In genomic region chr8:103825289-103825688, GRCm38 (mm10) we compare ENCODE assay signal across 11 mouse cellular contexts.
A peak's percentile ranks its signal among the peaks of the same experiment; 100 is the strongest.
DNase-seq lines count a peak whose midpoint lies in the region; ATAC-seq lines count a peak whose summit lies in the region.
"Had no signal": no experiment of that assay in that cellular context is flagged by ENCODE, and none has a peak within 500 bp of the region (broad histone marks: within the 10 kb centered on the region; RNA-seq: fewer than 3 reads in every experiment).

No protein-coding gene starts in this region.

- no peaks in the 10 kb centered on the region for H3K36me3 ChIP-seq in forebrain, embryonic 16.5 days (ENCODE audit: control insufficient read depth, insufficient read depth)
- no peaks in the 10 kb centered on the region for H3K36me3 ChIP-seq in forebrain, embryonic 12.5 days (replicated peaks)
- no peaks in the 10 kb centered on the region for H3K36me3 ChIP-seq in embryonic facial prominence, embryonic 13.5 days
- no peaks in the 10 kb centered on the region for H3K36me3 ChIP-seq in intestine, embryonic 16.5 days (ENCODE audit: control insufficient read depth, insufficient read depth, low read length)
- H3K36me3 ChIP-seq: hindbrain, embryonic 13.5 days; neural tube, embryonic 12.5 days had no signal

- H3K4me3 ChIP-seq in forebrain, embryonic 16.5 days (replicated peaks; ENCODE audit: low read length), result no peak overlapping the region
- no peak overlapping the region for H3K4me3 ChIP-seq in forebrain, embryonic 12.5 days (replicated peaks)
- H3K4me3 ChIP-seq in embryonic facial prominence, embryonic 13.5 days, result no peak overlapping the region
- H3K4me3 ChIP-seq in intestine, embryonic 16.5 days (ENCODE audit: low read length), result no peak overlapping the region
- H3K4me3 ChIP-seq: hindbrain, embryonic 13.5 days; neural tube, embryonic 12.5 days had no signal

- WGBS in forebrain, embryonic 16.5 days, result 42% methylated on average over 3 of the region's 3 CpGs
- 76% methylated on average over 3 of the region's 3 CpGs for WGBS in forebrain, embryonic 12.5 days
- 41% methylated on average over 3 of the region's 3 CpGs for WGBS in embryonic facial prominence, embryonic 13.5 days
- 50% methylated on average over 3 of the region's 3 CpGs for WGBS in intestine, embryonic 16.5 days

- no peak overlapping the region for H3K9ac ChIP-seq in forebrain, embryonic 16.5 days (replicated peaks; ENCODE audit: low read depth, low read length)
- H3K9ac ChIP-seq in forebrain, embryonic 12.5 days, result no peak overlapping the region
- H3K9ac ChIP-seq in embryonic facial prominence, embryonic 13.5 days, result no peak overlapping the region
- H3K9ac ChIP-seq in intestine, embryonic 16.5 days (ENCODE audit: low read depth, low read length), result no peak overlapping the region
- H3K9ac ChIP-seq: hindbrain, embryonic 13.5 days; neural tube, embryonic 12.5 days had no signal

- no peak overlapping the region for H3K27ac ChIP-seq in forebrain, embryonic 16.5 days (ENCODE audit: low read length)
- no peak overlapping the region for H3K27ac ChIP-seq in forebrain, embryonic 12.5 days
- H3K27ac ChIP-seq in embryonic facial prominence, embryonic 13.5 days, result peak overlapping the region; percentile 51; the same call in 1 of the 2 replicates
- no peak overlapping the region for H3K27ac ChIP-seq in intestine, embryonic 16.5 days (ENCODE audit: low read length)
- H3K27ac ChIP-seq: hindbrain, embryonic 13.5 days; neural tube, embryonic 12.5 days had no signal

- peak; percentile 40; the same call in 1 of the 2 replicates for ATAC-seq in forebrain, embryonic 16.5 days
- no peak for ATAC-seq in forebrain, embryonic 12.5 days (ENCODE audit: low FRiP score)
- no peak for ATAC-seq in embryonic facial prominence, embryonic 13.5 days (ENCODE audit: insufficient number of reproducible peaks, insufficient read depth, low FRiP score, low TSS enrichment, low read depth)
- ATAC-seq in intestine, embryonic 16.5 days, result peak; percentile 75

- 0 out of 2 replicates have a peak, but pooled peaks cover 2% of the 10 kb centered on the region for H3K4me1 ChIP-seq in forebrain, embryonic 16.5 days (replicated peaks; ENCODE audit: control insufficient read depth, insufficient read depth, low read length)
- peaks cover 4% of the 10 kb centered on the region; the same call in 1 of the 2 replicates for H3K4me1 ChIP-seq in forebrain, embryonic 12.5 days
- H3K4me1 ChIP-seq in embryonic facial prominence, embryonic 13.5 days, result peaks cover 17% of the 10 kb centered on the region
- H3K4me1 ChIP-seq in intestine, embryonic 16.5 days (ENCODE audit: control insufficient read depth, insufficient read depth, low read length), result no peaks in the 10 kb centered on the region
- H3K4me1 ChIP-seq: hindbrain, embryonic 13.5 days had no signal

- H3K27me3 ChIP-seq in forebrain, embryonic 16.5 days (replicated peaks; ENCODE audit: control insufficient read depth, insufficient read depth, low read length), result no peaks in the 10 kb centered on the region
- no peaks in the 10 kb centered on the region for H3K27me3 ChIP-seq in forebrain, embryonic 12.5 days
- H3K27me3 ChIP-seq in embryonic facial prominence, embryonic 13.5 days, result no peaks in the 10 kb centered on the region
- H3K27me3 ChIP-seq in intestine, embryonic 16.5 days (replicated peaks; ENCODE audit: control insufficient read depth, insufficient read depth, low read length), result no peaks in the 10 kb centered on the region
- H3K27me3 ChIP-seq: CH12.LX; hindbrain, embryonic 13.5 days; neural tube, embryonic 12.5 days had no signal

- H3K4me2 ChIP-seq in forebrain, embryonic 16.5 days (ENCODE audit: low read length), result no peak overlapping the region
- no peak overlapping the region for H3K4me2 ChIP-seq in forebrain, embryonic 12.5 days
- H3K4me2 ChIP-seq in embryonic facial prominence, embryonic 13.5 days, result no peak overlapping the region
- H3K4me2 ChIP-seq in intestine, embryonic 16.5 days (ENCODE audit: low read depth, low read length), result no peak overlapping the region
- H3K4me2 ChIP-seq: hindbrain, embryonic 13.5 days; neural tube, embryonic 12.5 days had no signal

- DNase-seq in lung, postnatal 10 days, result peak; percentile 91
- DNase-seq in frontal cortex, postnatal 36 days (ENCODE audit: low spot score in 2 of 2), result no peak
- no peak for DNase-seq in layer of hippocampus, adult 9-10 months (ENCODE audit: low spot score)
- no peak for DNase-seq in right cerebral cortex, postnatal 4 days

- no peaks in the 10 kb centered on the region for H3K9me3 ChIP-seq in forebrain, embryonic 16.5 days (ENCODE audit: control insufficient read depth, low read length)
- H3K9me3 ChIP-seq in forebrain, embryonic 12.5 days, result no peaks in the 10 kb centered on the region
- H3K9me3 ChIP-seq in embryonic facial prominence, embryonic 13.5 days, result no peaks in the 10 kb centered on the region
- no peaks in the 10 kb centered on the region for H3K9me3 ChIP-seq in intestine, embryonic 16.5 days (ENCODE audit: control insufficient read depth, low read length)
- H3K9me3 ChIP-seq: hindbrain, embryonic 13.5 days; neural tube, embryonic 12.5 days had no signal

Comparison
In these comparisons a context has a peak if more than half of its experiments do, and no peak if none do; other contexts are left out.
1. ATAC-seq: peak in forebrain, embryonic 16.5 days (single experiment) and intestine, embryonic 16.5 days (single experiment); none in forebrain, embryonic 12.5 days (single experiment) and embryonic facial prominence, embryonic 13.5 days (single experiment).